Mouse (Mus musculus) cerebellum, postnatal 36 days (tissue): ENCODE data around the gene Grid2ip.
A peak's percentile ranks its signal among the peaks of the same experiment; 100 is the strongest.
"Not testable (repeated sequence)": the region's sequence is repeated elsewhere in the genome, so short reads cannot be mapped to it uniquely, and the experiment has no call there.

Experiments used
- DNase-seq, 2 experiments: peaks; one replicate each; pipeline ENCODE4 v3.0.0; 2021 to 2022; ENCODE audit warnings: mixed read lengths in 2 of 2

The Grid2ip gene

GRCm38 (mm10) chr5:143363678-143364615 lies 6.8 kb downstream of the Grid2ip start:
- no peak for DNase-seq

DNA sequence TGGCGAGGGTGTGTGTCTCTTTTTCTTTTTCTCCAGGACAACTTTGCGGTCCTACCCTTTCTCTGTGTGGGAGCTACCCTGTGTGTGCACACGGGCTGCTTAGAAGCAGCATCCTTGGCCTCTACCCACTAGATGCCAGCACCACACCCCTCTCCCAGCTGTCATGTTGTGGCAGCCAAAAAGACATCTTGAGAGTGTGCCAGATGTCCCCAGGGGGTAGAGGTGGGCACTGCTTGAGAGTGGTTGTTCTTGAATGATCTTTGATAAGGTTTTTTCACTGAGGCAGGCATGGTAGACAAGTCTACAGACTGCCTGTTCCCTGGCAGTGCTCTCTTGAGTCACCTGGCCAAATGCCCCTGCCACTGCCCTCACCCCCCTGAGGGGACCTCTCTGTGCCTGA lies 10.8 kb downstream of the Grid2ip start:
- peak; percentile 41 to 42 for DNase-seq

DNA sequence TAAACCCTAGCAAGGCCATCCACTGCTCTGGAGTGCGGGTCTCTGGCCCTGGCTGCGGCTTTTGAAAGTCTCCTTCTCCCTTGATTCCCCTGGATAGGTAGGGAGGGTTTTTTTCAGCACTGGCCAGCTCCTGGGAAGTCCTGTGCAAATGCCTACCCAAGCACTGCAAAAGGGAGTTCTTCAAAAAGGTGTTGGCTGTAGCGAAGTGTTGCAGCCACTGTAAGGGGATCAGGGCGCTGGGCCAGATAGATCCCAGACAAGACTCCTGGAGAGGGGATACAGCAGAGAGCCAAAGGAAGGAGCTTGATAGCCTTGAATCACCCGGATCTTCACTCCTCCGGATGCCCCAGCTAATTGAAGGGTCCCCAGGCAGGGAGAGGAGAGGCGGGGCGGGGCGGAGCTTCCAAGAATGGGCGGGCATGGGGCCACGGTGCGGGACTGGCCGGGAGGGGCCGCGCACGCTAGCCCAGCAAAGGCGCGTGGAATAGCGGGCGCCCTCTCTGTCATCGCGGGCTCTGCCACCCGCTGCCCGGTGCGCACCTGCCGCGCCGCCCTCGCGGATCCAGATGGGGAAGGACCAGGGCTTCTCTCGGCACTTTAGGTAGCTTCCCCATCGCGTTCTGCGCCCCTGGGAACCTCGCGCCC lies 12.6 kb downstream of the Grid2ip start:
- peak; percentile 25 to 37 for DNase-seq

DNA sequence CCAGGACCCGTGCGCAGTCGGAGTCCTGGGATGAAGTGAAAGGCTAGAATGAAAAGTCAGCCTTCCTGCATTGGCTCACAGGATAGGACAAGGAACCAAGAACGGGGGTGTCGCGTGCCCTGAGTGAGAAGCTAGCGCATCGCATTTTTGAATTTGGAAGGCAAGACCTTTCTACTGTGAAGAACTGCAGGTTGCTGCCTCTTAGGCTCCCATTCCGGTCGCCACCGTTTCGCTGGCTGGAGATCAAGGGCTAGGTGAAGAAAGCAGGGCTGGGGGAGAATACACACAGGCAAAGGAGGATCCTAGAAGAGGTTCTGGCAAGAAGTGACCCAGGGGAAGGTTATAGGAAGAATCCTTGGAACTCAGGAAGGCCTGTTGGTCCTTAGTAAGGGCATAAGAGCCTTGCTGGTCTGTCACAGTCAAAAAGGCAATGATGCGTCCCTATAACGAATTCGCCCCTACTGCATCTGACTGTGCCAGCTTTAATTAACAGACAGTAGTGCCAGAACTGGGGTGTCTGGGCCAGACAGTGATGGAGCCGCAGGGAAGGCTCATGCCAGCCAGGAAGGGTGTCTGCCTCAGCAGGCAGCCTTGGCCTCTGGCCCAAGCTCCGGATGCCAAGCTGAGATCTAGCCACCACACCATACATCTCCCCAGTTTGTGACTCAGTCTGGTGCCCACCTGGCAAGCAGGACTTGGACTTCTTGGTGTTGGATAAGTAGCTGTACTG lies 13.4 kb downstream of the Grid2ip start:
- peak; percentile 24 to 26 for DNase-seq

GRCm38 (mm10) chr5:143371146-143371510 lies 14.0 kb downstream of the Grid2ip start:
- no peak for DNase-seq

DNA sequence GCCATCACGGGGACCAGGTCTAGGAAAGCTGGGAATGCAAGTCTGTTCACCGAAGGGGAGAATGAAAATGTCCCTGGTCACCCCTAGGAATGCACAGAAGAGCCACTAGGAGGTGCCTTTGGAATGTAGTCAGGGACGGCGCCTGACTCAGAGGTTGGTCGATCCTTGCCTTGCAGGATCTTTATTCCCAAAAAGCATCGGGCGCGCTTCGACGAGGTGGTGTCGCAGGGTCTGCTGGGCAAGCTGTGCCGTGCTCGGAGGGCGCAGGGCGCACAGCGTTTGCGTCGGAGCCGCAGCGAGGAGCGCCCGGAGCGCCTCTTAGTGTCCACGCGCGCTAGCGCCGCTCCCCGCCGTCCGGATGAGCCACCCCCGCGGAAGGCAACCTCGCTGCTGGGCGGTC lies 15.7 kb downstream of the Grid2ip start:
- peak; percentile 14 to 33 for DNase-seq

DNA sequence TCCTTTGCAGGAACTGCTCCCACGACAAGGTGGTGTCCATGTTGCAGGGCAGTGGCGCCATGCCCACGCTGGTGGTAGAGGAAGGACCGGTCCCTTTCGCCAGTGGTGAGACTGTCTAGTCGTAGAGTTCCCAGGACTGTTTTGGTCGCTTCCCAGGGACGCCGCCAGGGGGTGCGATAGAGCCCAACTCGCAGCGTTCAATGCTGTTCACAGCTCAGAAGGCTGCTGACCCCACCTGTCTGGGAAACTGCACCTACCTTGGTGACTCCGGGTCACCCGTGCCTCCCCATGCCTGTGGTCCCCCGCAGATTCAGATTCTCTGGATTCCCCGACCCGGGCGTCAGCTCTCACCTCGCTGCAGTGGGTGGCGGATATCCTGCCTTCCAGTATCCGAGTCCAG lies 18.1 kb downstream of the Grid2ip start:
- DNase-seq, result peak; percentile 68 to 69

GRCm38 (mm10) chr5:143376156-143376555 lies 19.0 kb downstream of the Grid2ip start:
- no peak for DNase-seq

DNA sequence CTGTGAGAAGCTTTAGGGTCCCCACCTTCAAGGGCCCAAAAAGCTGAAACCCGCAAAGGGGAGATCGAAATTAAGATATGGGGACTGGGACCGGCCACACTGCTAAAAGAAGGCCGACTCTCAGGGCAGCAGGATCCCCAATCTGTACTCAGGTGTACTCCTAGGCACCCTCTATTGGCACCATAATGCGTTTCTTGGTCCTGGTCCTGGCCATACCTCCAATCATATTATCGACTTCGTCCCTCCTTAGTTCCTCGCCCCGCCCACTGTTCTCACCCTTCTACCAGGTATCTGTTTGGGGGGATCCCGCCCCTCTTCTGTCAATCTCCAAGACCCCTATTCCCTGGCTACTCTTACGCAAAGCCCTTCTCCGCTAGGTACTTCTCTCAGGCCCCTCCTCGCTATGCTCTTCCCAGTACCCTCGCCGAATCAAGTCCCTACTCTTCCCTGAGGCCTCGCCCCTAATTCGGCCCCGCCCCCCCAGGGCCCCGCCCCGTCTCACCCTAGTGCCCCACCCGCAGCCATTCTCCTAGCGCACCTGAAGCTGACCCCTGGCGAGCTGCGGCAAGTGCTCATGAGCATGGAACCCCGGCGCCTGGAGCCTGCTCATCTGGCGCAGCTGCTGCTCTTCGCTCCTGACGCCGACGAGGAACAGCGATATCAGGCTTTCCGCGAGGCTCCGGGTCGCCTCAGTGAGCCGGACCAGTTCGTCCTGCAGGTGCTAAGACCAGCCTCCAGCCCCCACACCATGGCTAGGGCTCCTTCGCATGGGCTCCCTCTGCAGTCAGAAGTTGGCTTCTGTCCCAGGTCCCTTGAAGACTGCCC lies 29.9 kb downstream of the Grid2ip start:
- DNase-seq, result no peak

GRCm38 (mm10) chr5:143394184-143394583 lies 37.0 kb downstream of the Grid2ip start:
- DNase-seq, result no peak

DNA sequence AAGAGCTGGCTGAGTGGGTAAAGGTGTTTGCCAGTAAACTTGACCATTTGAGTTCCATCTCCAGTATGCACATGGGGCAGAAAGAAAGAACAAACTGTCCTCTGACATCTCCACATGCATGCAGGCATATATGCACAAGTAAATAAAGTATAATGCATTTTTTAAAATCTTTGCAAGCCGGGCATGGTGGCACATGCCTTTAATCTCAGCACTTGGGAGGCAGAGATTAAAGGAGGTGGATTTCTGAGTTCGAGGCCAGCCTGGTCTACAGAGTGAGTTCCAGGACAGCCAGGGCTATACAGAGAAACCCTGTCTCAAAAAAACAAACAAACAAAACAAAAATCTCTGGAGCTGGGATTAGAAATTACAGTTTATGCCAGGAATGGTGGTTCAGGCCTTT lies 37.8 kb downstream of the Grid2ip start:
- DNase-seq, result not testable (repeated sequence)

GRCm38 (mm10) chr5:143395649-143396048 lies 38.5 kb downstream of the Grid2ip start:
- DNase-seq, result no peak

DNA sequence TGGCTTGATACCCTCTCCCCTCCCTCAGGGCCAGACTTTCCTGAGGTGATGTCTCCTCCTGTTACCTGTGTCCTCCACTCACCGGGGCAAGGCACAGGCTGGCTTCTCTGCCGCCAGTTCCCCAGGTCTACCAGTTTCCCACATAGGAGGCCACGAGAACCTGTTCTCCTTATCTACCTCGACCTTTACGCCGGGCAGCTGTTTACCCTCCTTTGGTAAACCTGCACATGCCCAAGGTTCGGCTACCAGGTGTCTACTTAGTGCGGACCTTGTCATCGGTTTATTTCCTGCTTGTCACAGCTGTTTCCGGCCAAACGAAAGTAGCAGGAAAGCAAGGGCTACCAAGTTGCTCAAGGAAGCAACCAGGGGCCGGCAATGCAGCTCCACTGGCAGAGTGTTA lies 43.4 kb downstream of the Grid2ip start:
- no peak for DNase-seq

GRCm38 (mm10) chr5:143401556-143401955 lies 44.4 kb downstream of the Grid2ip start:
- no peak for DNase-seq

- peak; percentile 92 to 95 for DNase-seq
Observed at GRCm38 (mm10) chr5:143403221-143404147, 46.3 kb downstream of the Grid2ip start, which contains the start of gene Kdelr2. TSS of gene Kdelr2 (plus strand) at chr5:143403838.

- no peak for DNase-seq
Observed at GRCm38 (mm10) chr5:143404148-143404930, 47.2 kb downstream of the Grid2ip start.

GRCm38 (mm10) chr5:143405200-143405599 lies 48.1 kb downstream of the Grid2ip start:
- no peak for DNase-seq

GRCm38 (mm10) chr5:143406548-143406947 lies 49.4 kb downstream of the Grid2ip start:
- no peak for DNase-seq

GRCm38 (mm10) chr5:143409239-143409638 lies 52.1 kb downstream of the Grid2ip start:
- DNase-seq, result no peak

- DNase-seq, result no peak
Observed at GRCm38 (mm10) chr5:143410841-143411395, 53.8 kb downstream of the Grid2ip start.
